Mouse (Mus musculus) E14TG2a.4 (cell line): ENCODE measurements around the gene Gm4340.
"Not testable (repeated sequence)": the region's sequence is repeated elsewhere in the genome, so short reads cannot be mapped to it uniquely, and the experiment has no call there.

Experiments
- H3K27me3 ChIP-seq: 2 replicates; pipeline ENCODE4 v1.6.1; 2014; ENCODE audit warnings: low read length, control low read depth; ENCODE audit not compliant: insufficient read depth
- H3K36me3 ChIP-seq: 2 replicates; pipeline ENCODE4 v1.6.1; 2014; ENCODE audit warnings: low read length, control low read depth; ENCODE audit not compliant: insufficient read depth
- H3K4me1 ChIP-seq: replicated peaks from 2 replicates; pipeline ENCODE4 v1.6.1; 2014; ENCODE audit warnings: low read depth, low read length, control low read depth
- H3K4me3 ChIP-seq: replicated peaks from 2 replicates; pipeline ENCODE4 v1.5.1; 2014; ENCODE audit warnings: mild to moderate bottlenecking, low read length
- H3K9me3 ChIP-seq: 2 replicates; pipeline ENCODE4 v1.6.1; 2014; ENCODE audit warnings: low read length, control low read depth
- CTCF ChIP-seq: conservative IDR thresholded peaks from 2 replicates; pipeline ENCODE4 v1.5.1; 2014; ENCODE audit warnings: low read length
- NANOG ChIP-seq: IDR thresholded peaks from 2 replicates; pipeline ENCODE4 v1.6.1; 2014; ENCODE audit warnings: borderline replicate concordance, low read length, mixed read lengths
- POU5F1 ChIP-seq: IDR thresholded peaks from 2 replicates; pipeline ENCODE4 v1.6.1; 2014; ENCODE audit warnings: low read length, borderline replicate concordance

Gm4340 gene

GRCm38 (mm10) chr10:104193742-104194141, at the start of gene Gm4340:
Gm4340 (plus strand) TSS chr10:104194042.
- not testable (repeated sequence) for H3K4me1 ChIP-seq, H3K36me3 ChIP-seq, H3K27me3 ChIP-seq, H3K9me3 ChIP-seq, H3K4me3 ChIP-seq

GRCm38 (mm10) chr10:104151197-104151596, 42.6 kb upstream of the Gm4340 start, which contains the start of gene Gm6763:
Gm6763 (plus strand) TSS chr10:104151497.
- not testable (repeated sequence) for H3K4me1 ChIP-seq, H3K4me3 ChIP-seq, H3K36me3 ChIP-seq, H3K27me3 ChIP-seq, H3K9me3 ChIP-seq

GRCm38 (mm10) chr10:104159706-104160105, 34.1 kb upstream of the Gm4340 start, which contains the start of gene Gm8764:
Gm8764 (plus strand) TSS chr10:104160006.
- H3K4me1 ChIP-seq, H3K27me3 ChIP-seq, H3K36me3 ChIP-seq, H3K4me3 ChIP-seq, H3K9me3 ChIP-seq: not testable (repeated sequence)

GRCm38 (mm10) chr10:104168215-104168614, 25.6 kb upstream of the Gm4340 start, which contains the start of gene Gm21304:
Gm21304 (plus strand) TSS chr10:104168515.
- H3K4me3 ChIP-seq, H3K36me3 ChIP-seq, H3K4me1 ChIP-seq, H3K27me3 ChIP-seq, H3K9me3 ChIP-seq: not testable (repeated sequence)

GRCm38 (mm10) chr10:104176724-104177123, 17.1 kb upstream of the Gm4340 start, which contains the start of gene Gm21312:
Gm21312 (plus strand) TSS chr10:104177024.
- not testable (repeated sequence) for H3K4me1 ChIP-seq, H3K27me3 ChIP-seq, H3K4me3 ChIP-seq, H3K9me3 ChIP-seq, H3K36me3 ChIP-seq

- not testable (repeated sequence) for H3K4me1 ChIP-seq, H3K4me3 ChIP-seq, H3K27me3 ChIP-seq, H3K9me3 ChIP-seq, H3K36me3 ChIP-seq
Observed at GRCm38 (mm10) chr10:104185233-104185632, 8.6 kb upstream of the Gm4340 start, which contains the start of gene Gm20765. Gm20765 (plus strand) TSS chr10:104185533.

GRCm38 (mm10) chr10:104209655-104210054, 15.8 kb downstream of the Gm4340 start:
- no peaks in the 10 kb centered on the region for H3K36me3 ChIP-seq
- H3K4me1 ChIP-seq: no peaks in the 10 kb centered on the region
- H3K27me3 ChIP-seq: no peaks in the 10 kb centered on the region
- no peaks in the 10 kb centered on the region for H3K9me3 ChIP-seq
- no peak overlapping the region for H3K4me3 ChIP-seq
- TF ChIP-seq POU5F1 (no peak), CTCF (no peak), NANOG (no peak)

GRCm38 (mm10) chr10:104210268-104210990, 16.6 kb downstream of the Gm4340 start:
- no peak for TF ChIP-seq NANOG
- no peak for TF ChIP-seq CTCF
- no peak for TF ChIP-seq POU5F1
- no peaks in the 10 kb centered on the region for H3K27me3 ChIP-seq
- H3K4me1 ChIP-seq: no peaks in the 10 kb centered on the region
- H3K36me3 ChIP-seq: no peaks in the 10 kb centered on the region
- no peak overlapping the region for H3K4me3 ChIP-seq
- no peaks in the 10 kb centered on the region for H3K9me3 ChIP-seq

- Histone ChIP-seq H3K4me1 (no peaks in the 10 kb centered on the region), H3K4me3 (no peak overlapping the region)
Observed at GRCm38 (mm10) chr10:104214527-104214926, 20.7 kb downstream of the Gm4340 start.

More at GRCm38 (mm10) chr10:104214527-104214926, 20.7 kb downstream of the Gm4340 start:
- Histone ChIP-seq H3K9me3 (no peaks in the 10 kb centered on the region), H3K27me3 (no peaks in the 10 kb centered on the region), H3K36me3 (no peaks in the 10 kb centered on the region)
- no peak for TF ChIP-seq NANOG
- no peak for TF ChIP-seq POU5F1
- no peak for TF ChIP-seq CTCF
